Mouse (Mus musculus): ENCODE results near the gene Isg20l2.

The Isg20l2 gene

GRCm38 (mm10) chr3:87980728-87981127, 50.6 kb downstream of the Isg20l2 start:
- DNase-seq = no peak

- peak; percentile 20 for DNase-seq
These were observed 51.2 kb downstream of the Isg20l2 start for GRCm38 (mm10) chr3:87981214-87981760.

- DNase-seq = peak; percentile 80
These were observed 52.1 kb downstream of the Isg20l2 start for GRCm38 (mm10) chr3:87981894-87982835.

- peak; percentile 77 for DNase-seq
These were observed 52.9 kb downstream of the Isg20l2 start for GRCm38 (mm10) chr3:87982836-87983601.

- DNase-seq = no peak
These were observed 53.5 kb downstream of the Isg20l2 start for GRCm38 (mm10) chr3:87983627-87984026.

GRCm38 (mm10) chr3:87984094-87984493, 54.0 kb downstream of the Isg20l2 start:
- DNase-seq = no peak

GRCm38 (mm10) chr3:87985505-87986320, 55.6 kb downstream of the Isg20l2 start:
- peak; percentile 28 for DNase-seq

GRCm38 (mm10) chr3:87986868-87987267, 56.8 kb downstream of the Isg20l2 start:
- DNase-seq = peak; percentile 99

- peak; percentile 26 for DNase-seq
These were observed 57.5 kb downstream of the Isg20l2 start for GRCm38 (mm10) chr3:87987633-87988032.

GRCm38 (mm10) chr3:87988068-87988467, 58.0 kb downstream of the Isg20l2 start:
- DNase-seq = no peak

GRCm38 (mm10) chr3:87989935-87990334, 59.8 kb downstream of the Isg20l2 start:
- no peak for DNase-seq
